Mouse (Mus musculus) heart, postnatal 0 days (tissue): ENCODE data around the gene Glrx5.

Source experiments
- CTCF ChIP-seq: IDR thresholded peaks from 2 replicates; pipeline ENCODE4 v1.5.1; 2016; ENCODE audit warnings: antibody characterized with exemption, control low read depth, low read depth
- EP300 ChIP-seq: IDR thresholded peaks from 2 replicates; pipeline ENCODE4 v1.6.1; 2016; ENCODE audit warnings: antibody characterized with exemption, low read depth

DNA sequence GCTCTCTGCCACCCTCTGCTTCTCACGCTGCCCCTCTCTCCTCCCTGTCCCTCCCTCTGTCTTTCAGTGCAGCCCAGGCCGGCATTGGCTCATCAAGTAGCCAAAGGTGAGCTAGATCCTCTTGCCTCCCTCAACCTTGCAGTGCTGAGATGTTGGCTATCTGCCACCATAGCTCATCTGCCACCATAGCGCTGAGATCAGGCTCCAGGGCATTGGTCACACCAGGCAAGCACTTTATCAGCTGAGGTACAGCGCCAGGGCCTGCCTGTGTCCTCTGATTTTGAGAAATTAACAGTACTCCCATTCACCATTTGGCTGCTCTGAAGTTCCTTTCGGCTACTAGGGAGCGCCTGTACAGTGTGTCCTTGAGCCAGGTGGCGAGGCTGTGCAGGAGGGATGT, 8.5 kb downstream of the Glrx5 start:
- no peak for TF ChIP-seq EP300
- no peak for TF ChIP-seq CTCF
